ENCODE assay signal across 14 mouse cellular contexts in genomic region chr2:35637880-35638535, GRCm38 (mm10).
DNase-seq lines count a peak whose midpoint lies in the region; ATAC-seq and TF ChIP-seq lines count a peak whose summit lies in the region.
"Had no signal": no experiment of that assay in that cellular context is flagged by ENCODE, and none has a peak within 500 bp of the region (broad histone marks: within the 10 kb centered on the region; RNA-seq: fewer than 3 reads in every experiment).

No protein-coding gene starts in this region.

- H3K27ac ChIP-seq in neural tube, embryonic 11.5 days (ENCODE audit: low read depth, low read length) = no peak overlapping the region
- H3K27ac ChIP-seq in forebrain, embryonic 14.5 days (ENCODE audit: low read depth, low read length) = no peak overlapping the region
- H3K27ac ChIP-seq in neural tube, embryonic 15.5 days (replicated peaks) = peak overlapping the region; percentile 4; the same call in 1 of the 2 replicates
- H3K27ac ChIP-seq in embryonic facial prominence, embryonic 10.5 days (replicated peaks) = no peak overlapping the region
- no peak overlapping the region for H3K27ac ChIP-seq in gastrocnemius, adult 2 months
- H3K27ac ChIP-seq: liver, embryonic 13.5 days had no signal

- H3K9ac ChIP-seq in neural tube, embryonic 11.5 days (ENCODE audit: low read length) = no peak overlapping the region
- H3K9ac ChIP-seq in forebrain, embryonic 14.5 days (ENCODE audit: low read length) = no peak overlapping the region
- H3K9ac ChIP-seq in neural tube, embryonic 15.5 days (replicated peaks) = no peak overlapping the region
- H3K9ac ChIP-seq: liver, embryonic 13.5 days had no signal

- no peak for ATAC-seq in neural tube, embryonic 11.5 days (ENCODE audit: insufficient read depth, low FRiP score, low TSS enrichment)
- ATAC-seq in forebrain, embryonic 14.5 days = peak; percentile 74
- peak; percentile 70; the same call in 1 of the 2 replicates for ATAC-seq in neural tube, embryonic 15.5 days (ENCODE audit: low FRiP score)

- no peaks in the 10 kb centered on the region for H3K27me3 ChIP-seq in neural tube, embryonic 11.5 days (ENCODE audit: control insufficient read depth, insufficient read depth, low read length)
- no peaks in the 10 kb centered on the region for H3K27me3 ChIP-seq in forebrain, embryonic 14.5 days (replicated peaks; ENCODE audit: control insufficient read depth, insufficient read depth, low read length)
- no peaks in the 10 kb centered on the region for H3K27me3 ChIP-seq in neural tube, embryonic 15.5 days (replicated peaks)
- no peaks in the 10 kb centered on the region for H3K27me3 ChIP-seq in embryonic facial prominence, embryonic 10.5 days (replicated peaks; ENCODE audit: low read depth, poor library complexity, severe bottlenecking)
- H3K27me3 ChIP-seq: liver, embryonic 13.5 days had no signal

- no peaks in the 10 kb centered on the region for H3K9me3 ChIP-seq in neural tube, embryonic 11.5 days (ENCODE audit: control insufficient read depth, low read length)
- no peaks in the 10 kb centered on the region for H3K9me3 ChIP-seq in forebrain, embryonic 14.5 days (replicated peaks; ENCODE audit: control insufficient read depth, low read length)
- no peaks in the 10 kb centered on the region for H3K9me3 ChIP-seq in neural tube, embryonic 15.5 days (replicated peaks)
- H3K9me3 ChIP-seq in embryonic facial prominence, embryonic 10.5 days = no peaks in the 10 kb centered on the region
- H3K9me3 ChIP-seq: liver, embryonic 13.5 days had no signal

- intact Hi-C loops in gastrocnemius, adult 2 months (cut with DNase I) = no loop called here

- no peaks in the 10 kb centered on the region for H3K4me1 ChIP-seq in neural tube, embryonic 11.5 days (ENCODE audit: control insufficient read depth, insufficient read depth, low read length)
- no peaks in the 10 kb centered on the region; the same call in 1 of the 2 replicates for H3K4me1 ChIP-seq in forebrain, embryonic 14.5 days (ENCODE audit: control insufficient read depth, insufficient read depth, low read length)
- peaks cover 10% of the 10 kb centered on the region for H3K4me1 ChIP-seq in neural tube, embryonic 15.5 days
- H3K4me1 ChIP-seq in embryonic facial prominence, embryonic 10.5 days = peaks cover 27% of the 10 kb centered on the region

- no peak for TF ChIP-seq CTCF in gastrocnemius, adult 2 months (IDR thresholded peaks at IDR 0.05)

- no peak overlapping the region for H3K4me3 ChIP-seq in neural tube, embryonic 11.5 days (ENCODE audit: low read depth, low read length)
- no peak overlapping the region for H3K4me3 ChIP-seq in forebrain, embryonic 14.5 days (ENCODE audit: low read depth, low read length)
- no peak overlapping the region for H3K4me3 ChIP-seq in neural tube, embryonic 15.5 days (replicated peaks)
- H3K4me3 ChIP-seq in embryonic facial prominence, embryonic 10.5 days = no peak overlapping the region
- H3K4me3 ChIP-seq in gastrocnemius, adult 2 months = no peak overlapping the region
- H3K4me3 ChIP-seq: liver, embryonic 13.5 days had no signal

- WGBS in neural tube, embryonic 11.5 days = 71% methylated on average over 13 of the region's 13 CpGs
- 60% methylated on average over 13 of the region's 13 CpGs for WGBS in forebrain, embryonic 14.5 days
- 44% methylated on average over 13 of the region's 13 CpGs for WGBS in neural tube, embryonic 15.5 days
- 85% methylated on average over 13 of the region's 13 CpGs for WGBS in embryonic facial prominence, embryonic 10.5 days

- H3K36me3 ChIP-seq in neural tube, embryonic 11.5 days (ENCODE audit: control insufficient read depth, insufficient read depth, low read length) = peaks cover 3% of the 10 kb centered on the region; the same call in 1 of the 2 replicates
- H3K36me3 ChIP-seq in forebrain, embryonic 14.5 days (ENCODE audit: control insufficient read depth, insufficient read depth, low read length) = no peaks in the 10 kb centered on the region
- no peaks in the 10 kb centered on the region for H3K36me3 ChIP-seq in neural tube, embryonic 15.5 days
- H3K36me3 ChIP-seq in embryonic facial prominence, embryonic 10.5 days (replicated peaks) = peaks cover 55% of the 10 kb centered on the region
- H3K36me3 ChIP-seq: liver, embryonic 13.5 days had no signal

- peak; percentile 38 for DNase-seq in neural tube, embryonic 11.5 days (ENCODE audit: low spot score)
- DNase-seq in neural tube, embryonic 10.5 days (ENCODE audit: extremely low spot score, low spot score) = no peak
- peak; percentile 83 for DNase-seq in forebrain, embryonic 14.5 days (ENCODE audit: low spot score)
- DNase-seq in layer of hippocampus, adult 8-10 months (ENCODE audit: low spot score in 2 of 2) = peak; percentile 43 to 52
- DNase-seq in embryonic facial prominence, embryonic 10.5 days (ENCODE audit: low spot score) = no peak
- DNase-seq in gastrocnemius, adult 2 months = no peak
- DNase-seq: cerebellum, adult 9-10 months; heart, adult 11 months; heart, postnatal 10 days; kidney, adult 11 months; liver, embryonic 13.5 days; lung, postnatal 14 days; thymus, postnatal 4 days had no signal

- H3K4me2 ChIP-seq in neural tube, embryonic 11.5 days (ENCODE audit: low read depth) = no peak overlapping the region
- H3K4me2 ChIP-seq in forebrain, embryonic 14.5 days (ENCODE audit: low read length) = no peak overlapping the region
- no peak overlapping the region for H3K4me2 ChIP-seq in neural tube, embryonic 15.5 days
- H3K4me2 ChIP-seq: liver, embryonic 13.5 days had no signal

Comparison
In these comparisons a context has a peak if more than half of its experiments do, and no peak if none do; other contexts are left out.
1. DNase-seq: peak in neural tube, embryonic 11.5 days (single experiment), forebrain, embryonic 14.5 days (single experiment) and layer of hippocampus, adult 8-10 months (2 of 2); none in neural tube, embryonic 10.5 days (single experiment), embryonic facial prominence, embryonic 10.5 days (single experiment) and gastrocnemius, adult 2 months (single experiment).